Mouse (Mus musculus): ENCODE data around the gene Dbn1. TPM values are rescaled to one million over a fixed set of nuclear protein-coding genes. Genes with fewer than 3 reads are reported as not detected.
A peak's percentile ranks its signal among the peaks of the same experiment; 100 is the strongest.

Dbn1 gene
- polyA plus RNA-seq, 1 experiment from 2014 or later: 625 TPM

DNA sequence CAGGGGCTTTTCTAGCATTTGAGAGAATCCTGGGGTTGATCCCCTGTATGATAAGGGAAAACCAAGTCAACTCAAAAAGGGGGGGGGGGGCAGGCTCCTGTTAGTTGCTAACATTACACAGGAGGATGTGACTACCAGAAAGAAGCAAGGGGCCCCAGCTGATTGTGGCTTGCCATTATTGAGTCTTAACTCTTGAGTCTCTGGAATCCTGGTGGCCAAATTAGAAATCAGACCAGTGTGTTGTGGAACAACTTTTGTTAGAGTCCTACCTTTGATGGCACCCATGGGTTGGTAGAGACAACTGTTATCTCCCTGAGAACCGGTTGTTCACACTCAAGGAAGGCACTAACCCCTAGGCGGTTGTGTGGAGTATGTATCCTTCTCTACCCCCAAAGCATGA lies 24.9 kb downstream of the Dbn1 start:
- 0 out of 2 replicates have a peak overlapping the region, but pooled peaks have one; percentile 99 for H3K27ac ChIP-seq
- H3K4me2 ChIP-seq: peak overlapping the region; percentile 83
- no peak for ATAC-seq (ENCODE audit: low FRiP score)
- H3K36me3 ChIP-seq: peaks cover 41% of the 10 kb centered on the region
- H3K9ac ChIP-seq: peak overlapping the region; percentile 92; the same call in 1 of the 2 replicates
- no peaks in the 10 kb centered on the region for H3K9me3 ChIP-seq
- H3K27me3 ChIP-seq: peaks cover 18% of the 10 kb centered on the region
- H3K4me1 ChIP-seq (replicated peaks): peaks cover 48% of the 10 kb centered on the region
- WGBS: 56% methylated on average over 2 of the region's 2 CpGs
- H3K4me3 ChIP-seq: no peak overlapping the region

DNA sequence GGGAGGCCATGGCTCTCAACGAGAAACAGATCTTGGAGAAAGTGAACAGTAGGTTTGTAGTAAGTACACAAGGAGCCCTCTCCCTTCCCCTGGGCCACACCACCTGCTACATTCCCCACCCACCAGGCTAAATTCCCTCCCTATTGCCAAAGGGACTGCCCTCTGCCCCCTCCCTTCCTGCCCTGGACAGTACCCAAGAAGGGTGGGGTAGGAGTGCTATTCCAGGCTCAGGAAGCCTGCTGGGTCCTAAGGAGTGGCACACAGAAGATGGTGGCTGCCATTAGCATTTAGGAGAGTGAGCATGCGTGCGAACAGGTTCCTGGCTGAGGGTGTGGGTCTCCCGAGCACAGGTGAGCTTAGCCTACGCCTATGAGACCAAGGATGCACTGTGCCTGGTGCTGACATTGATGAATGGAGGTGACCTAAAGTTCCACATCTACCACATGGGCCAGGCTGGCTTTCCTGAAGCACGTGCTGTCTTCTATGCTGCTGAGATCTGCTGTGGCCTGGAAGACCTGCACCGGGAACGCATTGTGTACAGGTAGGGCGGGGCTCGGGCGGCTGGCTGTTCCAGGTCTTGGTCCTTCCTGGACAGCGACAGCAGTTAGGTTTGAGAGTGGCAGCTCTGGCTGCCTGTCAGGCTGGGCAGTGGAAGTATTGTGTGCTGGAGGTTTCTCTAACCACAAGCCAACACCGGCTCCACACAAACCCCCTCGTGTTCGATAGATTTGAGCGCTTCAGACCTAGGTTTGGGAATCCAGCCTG lies 35.9 kb downstream of the Dbn1 start:
- H3K27ac ChIP-seq: no peak overlapping the region
- no peak overlapping the region for H3K9ac ChIP-seq
- no peak overlapping the region for H3K4me3 ChIP-seq
- H3K9me3 ChIP-seq: no peaks in the 10 kb centered on the region
- WGBS: 94% methylated on average over 16 of the region's 16 CpGs
- no peak overlapping the region for H3K4me2 ChIP-seq
- peaks cover 76% of the 10 kb centered on the region for H3K36me3 ChIP-seq
- ATAC-seq (ENCODE audit: low FRiP score): no peak
- no peaks in the 10 kb centered on the region for H3K27me3 ChIP-seq
- peaks cover 15% of the 10 kb centered on the region for H3K4me1 ChIP-seq (replicated peaks)

DNA sequence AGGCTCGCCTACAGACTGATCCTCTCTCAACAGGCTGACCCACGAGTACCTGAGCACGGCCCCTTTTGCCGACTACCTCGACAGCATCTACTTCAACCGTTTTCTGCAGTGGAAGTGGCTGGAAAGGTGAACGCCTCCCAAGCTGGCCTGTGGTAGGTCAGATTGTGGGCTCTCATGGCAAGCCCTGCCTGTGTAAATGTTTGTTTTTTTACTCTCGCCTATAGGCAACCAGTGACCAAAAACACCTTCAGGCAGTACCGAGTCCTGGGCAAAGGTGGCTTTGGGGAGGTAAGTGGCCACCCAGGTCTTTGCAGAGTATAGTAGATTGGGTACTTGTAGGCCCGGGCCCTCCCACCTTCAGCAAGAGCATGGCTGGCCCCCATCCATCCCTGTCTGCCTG lies 36.6 kb downstream of the Dbn1 start:
- 93% methylated on average over 10 of the region's 10 CpGs for WGBS
- Histone ChIP-seq H3K9me3 (no peaks in the 10 kb centered on the region), H3K4me1 (replicated peaks) (peaks cover 22% of the 10 kb centered on the region), H3K9ac (no peak overlapping the region), H3K4me2 (no peak overlapping the region), H3K27ac (no peak overlapping the region), H3K27me3 (no peaks in the 10 kb centered on the region), H3K4me3 (no peak overlapping the region), H3K36me3 (peaks cover 71% of the 10 kb centered on the region)
- ATAC-seq (ENCODE audit: low FRiP score): no peak

DNA sequence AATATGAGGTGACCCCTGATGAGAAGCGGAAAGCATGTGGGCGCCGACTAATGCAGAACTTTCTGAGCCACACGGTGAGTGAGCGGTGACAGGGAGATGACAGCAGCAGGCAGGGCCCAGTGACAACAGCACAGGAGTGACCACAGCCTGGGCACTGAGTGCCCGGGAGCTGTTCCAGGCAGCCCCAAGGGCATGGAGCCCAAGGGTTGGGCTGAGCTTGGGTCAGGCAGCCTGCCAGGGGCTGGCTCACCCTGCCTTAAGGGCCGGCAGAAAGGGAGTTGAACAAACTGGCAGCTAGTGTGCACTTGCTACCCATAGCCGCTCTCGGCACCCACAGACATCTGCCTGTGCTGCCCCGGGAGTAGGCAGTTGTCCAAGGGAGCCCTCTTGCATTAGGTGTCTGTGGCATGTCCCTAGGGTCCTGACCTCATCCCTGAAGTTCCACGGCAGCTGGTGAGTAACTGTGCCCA lies 37.4 kb downstream of the Dbn1 start:
- no peak overlapping the region for H3K9ac ChIP-seq
- H3K27ac ChIP-seq: no peak overlapping the region
- no peak overlapping the region for H3K4me3 ChIP-seq
- 93% methylated on average over 11 of the region's 11 CpGs for WGBS
- H3K36me3 ChIP-seq: peaks cover 64% of the 10 kb centered on the region
- no peak for ATAC-seq (ENCODE audit: low FRiP score)
- no peaks in the 10 kb centered on the region for H3K27me3 ChIP-seq
- H3K4me2 ChIP-seq: no peak overlapping the region
- no peaks in the 10 kb centered on the region for H3K9me3 ChIP-seq
- peaks cover 30% of the 10 kb centered on the region for H3K4me1 ChIP-seq (replicated peaks)

DNA sequence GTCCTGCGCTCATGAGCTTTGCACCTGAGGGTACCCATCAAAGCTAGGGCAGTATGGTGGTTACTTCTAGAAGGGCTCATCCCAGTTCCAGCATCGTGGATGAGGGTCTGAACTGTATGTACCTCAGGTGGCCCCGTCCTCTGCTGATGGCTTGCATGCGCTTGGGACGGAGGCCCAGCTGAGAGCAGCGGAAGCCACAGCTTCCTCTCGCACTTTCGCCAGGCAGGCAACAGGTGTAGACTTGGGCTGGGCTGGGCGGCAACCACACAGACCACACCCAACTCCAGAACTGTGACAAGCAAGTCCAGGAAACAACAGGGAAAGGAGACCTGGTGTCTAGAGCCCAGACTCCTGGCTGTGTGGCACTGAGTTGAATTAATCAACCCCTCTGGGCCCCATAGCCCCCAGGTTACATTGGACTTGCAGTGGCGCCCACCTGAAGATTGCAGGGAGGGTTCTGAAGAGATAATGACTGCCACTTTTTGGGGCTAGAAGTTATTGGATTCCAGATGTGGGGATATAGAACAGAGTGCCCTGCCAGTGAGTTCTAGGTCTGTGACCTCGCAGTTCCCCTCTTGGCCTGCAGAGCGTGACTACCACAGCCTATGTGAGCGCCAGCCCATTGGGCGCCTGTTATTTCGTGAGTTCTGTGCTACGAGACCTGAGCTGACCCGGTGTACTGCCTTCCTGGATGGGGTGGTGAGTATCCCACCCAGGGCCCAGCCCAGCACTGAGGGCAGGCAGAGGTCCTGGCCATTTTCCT lies 38.1 kb downstream of the Dbn1 start:
- Histone ChIP-seq H3K9me3 (no peaks in the 10 kb centered on the region), H3K4me2 (no peak overlapping the region), H3K27me3 (no peaks in the 10 kb centered on the region), H3K4me3 (no peak overlapping the region), H3K9ac (no peak overlapping the region), H3K4me1 (replicated peaks) (peaks cover 30% of the 10 kb centered on the region), H3K36me3 (peaks cover 57% of the 10 kb centered on the region), H3K27ac (no peak overlapping the region)
- WGBS: 90% methylated on average over 17 of the region's 17 CpGs
- no peak for ATAC-seq (ENCODE audit: low FRiP score)

DNA sequence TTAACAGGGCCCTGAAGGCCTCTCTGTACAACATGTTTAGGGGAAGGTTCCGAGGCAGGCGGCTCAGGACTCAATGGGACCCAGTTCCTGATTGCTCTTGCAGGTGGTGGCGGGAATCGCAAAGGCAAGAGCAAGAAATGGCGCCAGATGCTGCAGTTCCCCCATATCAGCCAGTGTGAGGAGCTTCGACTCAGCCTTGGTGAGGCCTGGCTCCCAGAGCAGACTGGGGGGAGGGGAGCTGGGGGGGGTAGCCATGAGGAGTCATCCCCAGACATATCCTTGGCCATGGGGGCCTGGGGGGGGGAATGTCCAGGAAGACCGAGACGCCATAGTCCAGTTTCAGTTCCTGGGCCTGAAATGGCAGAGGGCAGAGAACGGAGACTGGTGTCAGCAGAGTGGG lies 38.7 kb downstream of the Dbn1 start:
- Histone ChIP-seq H3K27ac (no peak overlapping the region), H3K36me3 (peaks cover 50% of the 10 kb centered on the region)
- 95% methylated on average over 9 of the region's 9 CpGs for WGBS

DNA sequence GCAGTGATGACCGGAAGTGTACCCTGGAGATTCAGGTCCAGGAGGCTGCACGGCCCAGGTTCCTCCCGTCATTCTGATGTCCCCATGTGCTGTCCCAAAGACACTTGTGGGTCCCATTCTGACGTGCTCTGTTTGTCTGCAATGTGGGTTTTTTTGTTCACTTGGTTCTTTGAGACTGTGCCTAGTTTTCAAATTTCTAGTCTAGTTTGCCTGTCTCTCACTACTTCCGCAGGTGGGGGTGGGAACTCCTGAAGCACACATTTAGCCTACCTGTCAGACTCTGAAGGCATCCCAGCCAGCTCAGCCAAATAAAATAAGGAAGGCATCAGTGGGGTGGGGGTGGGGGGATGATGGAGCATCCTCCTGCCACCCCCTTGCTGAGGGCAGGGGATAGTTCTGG lies 39.8 kb downstream of the Dbn1 start:
- H3K9ac ChIP-seq: no peak overlapping the region
- H3K4me3 ChIP-seq: no peak overlapping the region
- no peak for ATAC-seq (ENCODE audit: low FRiP score)
- H3K36me3 ChIP-seq: peaks cover 39% of the 10 kb centered on the region
- 95% methylated on average over 5 of the region's 5 CpGs for WGBS
- H3K4me1 ChIP-seq (replicated peaks): peaks cover 38% of the 10 kb centered on the region
- H3K27ac ChIP-seq: no peak overlapping the region
- no peak overlapping the region for H3K4me2 ChIP-seq
- H3K27me3 ChIP-seq: no peaks in the 10 kb centered on the region
- no peaks in the 10 kb centered on the region for H3K9me3 ChIP-seq

More for the DNA sequence above, 38.7 kb downstream of the Dbn1 start:
- no peak for ATAC-seq (ENCODE audit: low FRiP score)
- Histone ChIP-seq H3K27me3 (no peaks in the 10 kb centered on the region), H3K9me3 (no peaks in the 10 kb centered on the region), H3K4me2 (no peak overlapping the region), H3K4me3 (no peak overlapping the region), H3K9ac (no peak overlapping the region), H3K4me1 (replicated peaks) (peaks cover 30% of the 10 kb centered on the region)

DNA sequence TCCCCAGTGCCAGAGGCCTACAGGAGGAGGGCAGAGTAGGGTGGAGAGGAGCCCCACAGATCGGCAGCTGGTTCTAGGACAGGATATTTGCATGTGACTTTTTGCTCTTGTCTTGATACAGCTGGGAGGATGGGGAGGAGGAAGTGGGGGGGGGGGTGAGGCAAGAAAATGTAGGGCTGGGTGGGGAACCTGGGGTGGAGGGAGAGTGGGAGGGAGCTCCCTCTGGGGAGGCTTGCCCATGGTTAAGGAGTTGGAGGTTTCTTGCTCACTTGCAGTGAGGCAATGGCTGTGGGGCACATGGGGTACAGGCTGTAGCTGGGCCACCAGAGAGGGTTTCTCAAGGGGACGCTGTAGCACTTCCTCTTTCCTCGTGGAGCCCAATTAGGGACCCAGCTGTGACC lies 40.4 kb downstream of the Dbn1 start:
- WGBS: 66% methylated on average over 3 of the region's 3 CpGs
- H3K4me2 ChIP-seq: no peak overlapping the region
- no peaks in the 10 kb centered on the region for H3K27me3 ChIP-seq
- ATAC-seq (ENCODE audit: low FRiP score): no peak
- no peak overlapping the region for H3K27ac ChIP-seq
- peaks cover 38% of the 10 kb centered on the region for H3K4me1 ChIP-seq (replicated peaks)
- no peaks in the 10 kb centered on the region for H3K9me3 ChIP-seq
- H3K4me3 ChIP-seq: no peak overlapping the region
- peak overlapping the region; percentile 95; the same call in 1 of the 2 replicates for H3K9ac ChIP-seq
- peaks cover 34% of the 10 kb centered on the region for H3K36me3 ChIP-seq

DNA sequence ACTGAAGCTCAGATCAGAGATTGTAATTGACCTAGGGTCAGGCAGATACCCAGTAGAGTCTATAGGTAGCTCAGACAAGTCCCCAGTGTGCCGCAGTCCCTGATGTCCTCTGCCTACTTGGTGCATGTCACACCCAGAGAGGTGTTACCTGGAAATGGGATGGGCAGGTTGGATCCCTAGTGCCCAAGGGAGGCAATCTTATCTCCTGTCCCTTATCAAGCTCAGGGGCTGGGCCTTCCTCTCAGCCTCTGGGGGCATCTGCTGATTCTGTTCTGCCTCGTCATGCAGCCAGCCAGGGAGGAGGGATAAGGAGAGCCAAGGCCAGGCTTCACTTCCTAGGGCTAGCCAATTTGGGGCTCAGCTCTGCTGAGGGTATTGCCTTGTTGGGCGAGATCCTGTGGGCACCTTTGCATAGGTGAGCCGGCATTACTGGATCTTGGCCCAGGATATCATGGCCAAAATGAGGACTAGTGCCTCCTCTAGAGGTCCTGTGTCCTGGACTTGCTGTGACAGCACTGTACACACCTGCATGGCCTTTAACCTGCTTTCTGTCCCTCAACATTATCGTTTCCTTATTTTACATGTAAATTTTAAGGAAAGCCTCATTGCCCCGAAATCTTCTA lies 41.3 kb downstream of the Dbn1 start:
- H3K36me3 ChIP-seq: peaks cover 24% of the 10 kb centered on the region
- peak overlapping the region; percentile 93 for H3K4me2 ChIP-seq
- no peaks in the 10 kb centered on the region for H3K9me3 ChIP-seq
- H3K4me3 ChIP-seq: peak overlapping the region; percentile 80
- no peaks in the 10 kb centered on the region for H3K27me3 ChIP-seq
- ATAC-seq (ENCODE audit: low FRiP score): no peak
- H3K9ac ChIP-seq: peak overlapping the region; percentile 95
- 83% methylated on average over 6 of the region's 6 CpGs for WGBS
- H3K27ac ChIP-seq: no peak overlapping the region
- peaks cover 38% of the 10 kb centered on the region for H3K4me1 ChIP-seq (replicated peaks)

DNA sequence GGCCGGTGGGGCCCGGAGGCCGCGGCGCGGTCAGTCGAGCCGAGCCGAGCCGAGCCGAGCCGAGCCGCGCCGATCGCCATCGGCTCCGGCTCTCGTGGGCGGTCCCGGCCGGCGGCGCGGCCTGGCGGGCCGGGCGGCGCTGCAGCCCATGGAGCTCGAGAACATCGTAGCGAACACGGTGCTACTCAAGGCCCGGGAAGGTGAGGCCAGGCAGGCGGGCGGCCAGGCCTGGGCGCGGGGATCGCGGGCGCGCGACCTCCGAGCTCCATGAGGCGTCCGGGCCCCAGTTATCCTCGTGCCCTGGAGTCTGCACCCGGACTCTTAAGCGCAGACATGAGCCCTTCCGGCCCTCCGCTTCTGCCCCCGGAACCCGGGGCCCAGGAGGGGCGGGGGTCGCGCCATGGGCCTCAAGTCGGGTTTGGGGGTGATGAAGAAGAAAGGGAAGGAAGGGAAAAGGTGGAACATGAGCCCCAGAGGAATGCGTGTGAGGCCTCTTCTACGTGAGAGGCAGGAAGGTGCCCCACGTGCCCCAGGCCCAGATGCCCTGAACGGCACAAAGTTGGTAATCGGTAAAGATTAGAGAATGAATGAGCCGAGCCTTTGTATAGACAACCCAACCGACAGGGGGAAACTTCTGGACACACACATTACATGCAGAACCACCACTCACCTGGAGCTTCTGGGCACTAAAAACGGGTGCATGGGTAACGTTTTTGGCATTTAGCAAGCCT lies 42.4 kb downstream of the Dbn1 start:
- Histone ChIP-seq H3K4me2 (peak overlapping the region; percentile 93), H3K36me3 (peaks cover 13% of the 10 kb centered on the region), H3K4me1 (replicated peaks) (peaks cover 38% of the 10 kb centered on the region), H3K27ac (peak overlapping the region; percentile 96), H3K9ac (peak overlapping the region; percentile 95), H3K9me3 (no peaks in the 10 kb centered on the region), H3K27me3 (no peaks in the 10 kb centered on the region), H3K4me3 (peak overlapping the region; percentile 80)
- under 1% methylated on average over 65 of the region's 66 CpGs for WGBS
- no peak; the same call in 1 of the 2 replicates for ATAC-seq (ENCODE audit: low FRiP score)

DNA sequence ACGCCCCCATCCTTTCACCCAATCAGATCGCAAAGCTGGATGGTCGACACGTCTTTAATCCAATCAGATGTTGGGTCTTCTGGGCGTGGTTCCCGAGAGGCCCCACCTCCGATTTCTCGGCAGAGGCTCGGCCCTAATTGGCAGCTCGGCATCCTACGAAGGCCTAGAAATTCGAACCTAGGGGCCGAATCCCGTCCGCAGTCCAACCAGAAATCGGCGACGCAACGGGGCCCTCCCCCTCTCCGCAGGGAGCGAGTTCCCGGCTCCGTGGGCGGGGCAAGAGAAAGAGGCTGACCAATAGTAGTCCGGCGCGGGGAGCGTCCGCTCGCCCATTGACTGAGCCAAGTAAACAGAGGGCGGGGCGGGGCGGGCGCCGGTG lies 43.0 kb downstream of the Dbn1 start, which contains the start of gene Grk6:
Grk6 (plus strand) TSS at position 136 of the 379 bp plus-strand sequence.
- peak within 1 kb of the TSS; percentile 96 for H3K27ac ChIP-seq
- peak within 1 kb of the TSS; percentile 93 for H3K4me2 ChIP-seq
- no peaks in the 10 kb centered on the region for H3K9me3 ChIP-seq
- ATAC-seq (ENCODE audit: low FRiP score): peak; percentile 97
- peaks cover 7% of the 10 kb centered on the region for H3K36me3 ChIP-seq
- peak within 1 kb of the TSS; percentile 95 for H3K9ac ChIP-seq
- WGBS: under 1% methylated on average over 31 of the region's 35 CpGs
- H3K27me3 ChIP-seq: no peaks in the 10 kb centered on the region
- peaks cover 38% of the 10 kb centered on the region for H3K4me1 ChIP-seq (replicated peaks)
- peak within 1 kb of the TSS; percentile 80 for H3K4me3 ChIP-seq
